Mouse (Mus musculus) kidney, postnatal 0 days (tissue): ENCODE measurements around the gene Sbk2. TPM values are rescaled to one million over a fixed set of nuclear protein-coding genes. Genes with fewer than 3 reads are reported as not detected.
A peak's percentile ranks its signal among the peaks of the same experiment; 100 is the strongest.

Source experiments
- ATAC-seq: fragments of 200-750 bp; cut with Nextera tagmentation; replicated peaks from 2 replicates; pipeline ENCODE4 v1.8.0; 2017; ENCODE audit warnings: low read depth, moderate number of reproducible peaks, moderate TSS enrichment, moderate library complexity; ENCODE audit not compliant: low FRiP score
- DNase-seq: peaks from one replicate; pipeline ENCODE4 v3.0.0-alpha.2; 2016; ENCODE audit warnings: low spot score
- H3K27ac ChIP-seq: fragments of 300-500 bp; sonication (generic); 2 replicates; pipeline ENCODE4 v1.5.1; 2014; ENCODE audit warnings: mild to moderate bottlenecking
- H3K27me3 ChIP-seq: fragments of 300-500 bp; sonication (generic); 2 replicates; pipeline ENCODE4 v1.6.1; 2014; ENCODE audit warnings: low read length, mixed read lengths; ENCODE audit not compliant: insufficient read depth
- H3K36me3 ChIP-seq: fragments of 300-500 bp; sonication (generic); 2 replicates; pipeline ENCODE4 v1.6.1; 2014; ENCODE audit warnings: low read length, mixed read lengths; ENCODE audit not compliant: insufficient read depth
- H3K4me1 ChIP-seq: fragments of 300-500 bp; sonication (generic); replicated peaks from 2 replicates; pipeline ENCODE4 v1.6.1; 2014; ENCODE audit warnings: antibody characterized with exemption, low read length, mixed read lengths; ENCODE audit not compliant: insufficient read depth
- H3K4me2 ChIP-seq: fragments of 300-500 bp; sonication (generic); 2 replicates; pipeline ENCODE4 v1.6.1; 2014; ENCODE audit warnings: mild to moderate bottlenecking, low read length, moderate library complexity, mixed read lengths
- H3K4me3 ChIP-seq: fragments of 300-500 bp; sonication (generic); replicated peaks from 2 replicates; pipeline ENCODE4 v1.5.1; 2014; ENCODE audit warnings: low read depth, low read length
- H3K9ac ChIP-seq: fragments of 300-500 bp; sonication (generic); 2 replicates; pipeline ENCODE4 v1.6.1; 2014; ENCODE audit warnings: low read depth, low read length
- H3K9me3 ChIP-seq: fragments of 300-500 bp; sonication (generic); replicated peaks from 2 replicates; pipeline ENCODE4 v1.6.1; 2016; ENCODE audit warnings: low read length, inconsistent platforms, mixed read lengths
- CTCF ChIP-seq: IDR thresholded peaks from 2 replicates; pipeline ENCODE4 v1.5.1; 2016; ENCODE audit warnings: antibody characterized with exemption, low read depth, mild to moderate bottlenecking, moderate library complexity
- WGBS: fragments of 180-500 bp; shearing (Covaris S2); extraction: QIAGEN DNeasy Blood & Tissue Kit; methylation state at CpG from one replicate; pipeline ENCODE4 v1.1.7; 2014; 5-methylcytosine and 5-hydroxymethylcytosine counted together
- polyA plus RNA-seq: library from polyadenylated mRNA; unstranded; fragments of >200 nt; fragmentation: Nextera tagmentation; extraction: Ambion mirVana; gene quantifications from 2 replicates; pipeline ENCODE4 v1.2.1, GENCODE M21; 2015

The Sbk2 gene
- polyA plus RNA-seq, 1 experiment from 2014 or later: 0.12 TPM

GRCm38 (mm10) chr7:4996003-4996895, 32.0 kb upstream of the Sbk2 start, which contains the start of gene Zfp579:
Zfp579 (minus strand) TSS chr7:4996158.
- H3K4me3 ChIP-seq: peak within 1 kb of the TSS; percentile 87
- 5% methylated on average over 23 of the region's 26 CpGs for WGBS
- 0 out of 2 replicates have a peak, but pooled peaks have one; percentile 4 for TF ChIP-seq CTCF
- no peaks in the 10 kb centered on the region for H3K27me3 ChIP-seq
- H3K27ac ChIP-seq: peak within 1 kb of the TSS; percentile 73
- H3K4me2 ChIP-seq: peak within 1 kb of the TSS; percentile 92
- no peaks in the 10 kb centered on the region; the same call in 1 of the 2 replicates for H3K9me3 ChIP-seq
- peaks cover 17% of the 10 kb centered on the region for H3K36me3 ChIP-seq
- H3K4me1 ChIP-seq: peaks cover 5% of the 10 kb centered on the region
- ATAC-seq: peak; percentile 86
- peak; percentile 92 for DNase-seq
- H3K9ac ChIP-seq: peak within 1 kb of the TSS; percentile 92

GRCm38 (mm10) chr7:4995268-4996002, 31.2 kb upstream of the Sbk2 start:
- no peak for TF ChIP-seq CTCF
- no peaks in the 10 kb centered on the region; the same call in 1 of the 2 replicates for H3K9me3 ChIP-seq
- H3K27ac ChIP-seq: peak overlapping the region; percentile 70
- H3K27me3 ChIP-seq: no peaks in the 10 kb centered on the region
- ATAC-seq (no peak; the same call in none of the 2 replicates), DNase-seq (no peak)
- peaks cover 17% of the 10 kb centered on the region for H3K36me3 ChIP-seq
- peak overlapping the region; percentile 92 for H3K9ac ChIP-seq
- peaks cover 5% of the 10 kb centered on the region for H3K4me1 ChIP-seq
- 5% methylated on average over 18 of the region's 19 CpGs for WGBS
- peak overlapping the region; percentile 92 for H3K4me2 ChIP-seq
- H3K4me3 ChIP-seq: peak overlapping the region; percentile 87

GRCm38 (mm10) chr7:4993999-4994788, 30.0 kb upstream of the Sbk2 start:
- H3K4me2 ChIP-seq: peak overlapping the region; percentile 92; the same call in 1 of the 2 replicates
- no peak overlapping the region for H3K27ac ChIP-seq
- no peaks in the 10 kb centered on the region for H3K27me3 ChIP-seq
- no peak for TF ChIP-seq CTCF
- no peak overlapping the region for H3K9ac ChIP-seq
- H3K9me3 ChIP-seq: no peaks in the 10 kb centered on the region; the same call in 1 of the 2 replicates
- H3K36me3 ChIP-seq: peaks cover 17% of the 10 kb centered on the region
- peaks cover 5% of the 10 kb centered on the region for H3K4me1 ChIP-seq
- no peak overlapping the region for H3K4me3 ChIP-seq
- DNase-seq (no peak), ATAC-seq (no peak)
- WGBS: 58% methylated on average over 59 of the region's 59 CpGs

- H3K4me2 ChIP-seq: no peak overlapping the region
These were observed 29.3 kb upstream of the Sbk2 start for GRCm38 (mm10) chr7:4993347-4993998.

DNA sequence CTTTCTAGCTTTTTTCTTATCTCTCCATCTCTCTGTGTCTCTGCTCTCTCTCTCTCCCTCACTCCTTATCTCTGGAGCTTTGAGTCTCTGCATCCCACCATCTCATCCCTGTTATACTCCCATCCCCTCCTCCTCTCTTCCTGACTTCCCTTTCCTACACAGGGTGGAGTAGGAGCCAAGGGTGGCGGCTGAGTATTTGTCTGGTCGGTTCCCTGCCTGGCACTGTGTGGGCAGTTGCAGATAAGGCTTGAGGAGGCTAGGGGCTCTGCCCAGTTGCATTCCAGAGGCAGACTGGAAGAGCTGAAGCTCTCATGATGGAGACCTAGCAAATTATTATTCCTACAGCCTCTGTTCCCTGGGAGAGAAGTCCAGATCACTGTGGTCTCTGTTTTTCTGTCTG, 24.0 kb upstream of the Sbk2 start:
- H3K9me3 ChIP-seq: no peaks in the 10 kb centered on the region; the same call in 1 of the 2 replicates
- H3K27ac ChIP-seq: no peak overlapping the region
- no peak for DNase-seq
- H3K4me3 ChIP-seq: no peak overlapping the region
- no peak for TF ChIP-seq CTCF
- H3K9ac ChIP-seq: no peak overlapping the region
- H3K36me3 ChIP-seq: peaks cover 9% of the 10 kb centered on the region
- H3K27me3 ChIP-seq: no peaks in the 10 kb centered on the region
- 57% methylated on average over 2 of the region's 2 CpGs for WGBS
- no peaks in the 10 kb centered on the region for H3K4me1 ChIP-seq
- ATAC-seq: no peak
- H3K4me2 ChIP-seq: no peak overlapping the region

More at GRCm38 (mm10) chr7:4993347-4993998, 29.3 kb upstream of the Sbk2 start:
- ATAC-seq (no peak), DNase-seq (no peak)
- Histone ChIP-seq H3K9me3 (no peaks in the 10 kb centered on the region; the same call in 1 of the 2 replicates), H3K9ac (no peak overlapping the region), H3K4me3 (no peak overlapping the region), H3K27ac (no peak overlapping the region), H3K4me1 (peaks cover 5% of the 10 kb centered on the region), H3K27me3 (no peaks in the 10 kb centered on the region), H3K36me3 (peaks cover 17% of the 10 kb centered on the region)
- TF ChIP-seq CTCF: no peak
- 56% methylated on average over 53 of the region's 55 CpGs for WGBS
